Mouse (Mus musculus): ENCODE data around the gene Lrrc46.

DNA sequence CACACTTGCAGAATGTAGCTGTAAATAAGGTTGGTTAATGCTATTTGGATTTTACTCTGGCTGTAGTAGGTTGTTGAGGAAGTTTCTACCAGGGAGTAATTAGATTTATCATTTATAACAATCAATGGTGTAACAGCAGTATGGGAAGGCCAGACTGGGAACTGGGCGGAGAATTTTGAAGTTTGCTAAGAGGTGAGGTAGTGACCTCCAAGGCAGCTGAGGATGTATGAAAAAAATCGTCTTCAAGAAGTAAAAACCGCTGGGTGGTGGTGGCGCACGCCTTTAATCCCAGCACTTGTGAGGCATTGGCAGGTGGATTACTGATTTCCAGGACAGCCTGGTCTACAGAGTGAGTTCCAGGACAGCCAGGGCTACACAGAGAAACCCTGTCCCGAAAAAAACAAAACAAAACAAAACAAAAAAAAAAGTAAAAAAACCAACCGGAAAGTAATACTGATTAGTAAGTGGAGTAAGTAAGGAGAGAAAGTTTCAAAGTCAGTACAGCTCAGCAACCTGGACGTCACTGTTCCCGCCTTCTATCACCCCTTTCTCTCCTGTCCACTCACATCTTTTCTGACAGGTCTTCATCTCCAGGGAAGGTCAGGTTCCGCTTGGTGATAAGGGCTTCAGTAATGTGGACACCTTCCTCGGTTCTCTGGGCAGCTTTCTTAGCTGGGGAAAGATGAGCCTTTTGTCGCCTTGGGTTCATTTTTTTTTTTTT is 746 bp downstream of the Lrrc46 start:
- TF ChIP-seq CTCF (IDR thresholded peaks at IDR 0.05; ENCODE audit: low read depth) (no peak), EP300 (IDR thresholded peaks at IDR 0.05; ENCODE audit: low read depth) (no peak)

All from heart, postnatal 0 days (tissue).